Mouse (Mus musculus) MEL (cell line): ENCODE data around the gene Cfap299. TPM values are rescaled to one million over a fixed set of nuclear protein-coding genes. Genes with fewer than 3 reads are reported as not detected.

ENCODE experiments used
- DNase-seq: peaks from one replicate; pipeline ENCODE4 v3.0.0; 2011; ENCODE audit warnings: low read depth, low spot score
- H3K27ac ChIP-seq: 2 replicates; pipeline ENCODE4 v1.5.1; 2012; ENCODE audit warnings: low read depth, mild to moderate bottlenecking, control low read depth, low read length, moderate library complexity; ENCODE audit not compliant: control insufficient read depth
- H3K27me3 ChIP-seq, 2 experiments: fragments of 150-350 bp in 1 of 2; sonication (generic) in 1 of 2; 2 replicates each; pipeline ENCODE4 v1.6.1; 2012; ENCODE audit warnings: low read length in 2 of 2, mild to moderate bottlenecking in 2 of 2, improper control_type of control experiment in 1 of 2, moderate library complexity in 1 of 2; ENCODE audit not compliant: insufficient read depth in 2 of 2, control insufficient read depth in 1 of 2
- H3K36me3 ChIP-seq, 2 experiments: 2 replicates each; pipeline ENCODE4 v1.6.1; 2012 to 2014; ENCODE audit warnings: low read length in 2 of 2, improper control_type of control experiment in 1 of 2, inconsistent platforms in 1 of 2, mild to moderate bottlenecking in 1 of 2; ENCODE audit not compliant: insufficient read depth in 2 of 2, control insufficient read depth in 1 of 2
- H3K4me1 ChIP-seq, 2 experiments: fragments of 150-350 bp in 1 of 2; sonication (generic) in 1 of 2; 2 replicates each; pipeline ENCODE4 v1.6.1; 2012; ENCODE audit warnings: low read length in 2 of 2, improper control_type of control experiment in 1 of 2, mild to moderate bottlenecking in 1 of 2; ENCODE audit not compliant: insufficient read depth in 2 of 2, control insufficient read depth in 1 of 2
- H3K4me3 ChIP-seq, 2 experiments: fragments of 150-350 bp in 1 of 2; sonication (generic) in 1 of 2; 2 replicates each; pipeline ENCODE4 v1.5.1; 2012; ENCODE audit warnings: low read depth in 2 of 2, low read length in 2 of 2, mild to moderate bottlenecking in 2 of 2, moderate library complexity in 2 of 2, control low read depth in 1 of 2, improper control_type of control experiment in 1 of 2; ENCODE audit not compliant: control insufficient read depth in 1 of 2, insufficient read depth in 1 of 2
- H3K79me2 ChIP-seq: 2 replicates; pipeline ENCODE4 v1.6.1; 2012; ENCODE audit warnings: mild to moderate bottlenecking, low read length, moderate library complexity; ENCODE audit not compliant: control insufficient read depth, poor library complexity, insufficient read depth
- H3K9ac ChIP-seq: 2 replicates; pipeline ENCODE4 v1.6.1; 2012; ENCODE audit warnings: low read depth, mild to moderate bottlenecking, control low read depth, low read length, moderate library complexity; ENCODE audit not compliant: control insufficient read depth, poor library complexity, severe bottlenecking
- H3K9me3 ChIP-seq: fragments of 150-350 bp; sonication (generic); replicated peaks from 2 replicates; pipeline ENCODE4 v1.6.1; 2012; ENCODE audit warnings: mild to moderate bottlenecking, low read length, improper control_type of control experiment, moderate library complexity; ENCODE audit not compliant: insufficient read depth
- BHLHE40 ChIP-seq: IDR thresholded peaks from 2 replicates; pipeline ENCODE4 v1.6.1; 2012; ENCODE audit warnings: low read depth, mild to moderate bottlenecking, inconsistent platforms, low read length, improper control_type of control experiment, borderline replicate concordance
- CHD1 ChIP-seq: IDR thresholded peaks from 2 replicates; pipeline ENCODE4 v1.6.1; 2012; ENCODE audit warnings: low read depth, mild to moderate bottlenecking, inconsistent platforms, low read length, improper control_type of control experiment
- CTCF ChIP-seq, 3 experiments: IDR thresholded peaks in 2 of 3; conservative IDR thresholded peaks in 1 of 3; 2 replicates each; pipeline ENCODE4 v1.5.1; 2011 to 2012; ENCODE audit warnings: low read length in 3 of 3, low read depth in 2 of 3, mild to moderate bottlenecking in 2 of 3, improper control_type of control experiment in 1 of 3, inconsistent platforms in 1 of 3, mixed read lengths in 1 of 3, moderate library complexity in 1 of 3; ENCODE audit not compliant: control insufficient read depth in 1 of 3, insufficient read depth in 1 of 3, poor library complexity in 1 of 3, severe bottlenecking in 1 of 3
- E2F4 ChIP-seq: IDR thresholded peaks from 2 replicates; pipeline ENCODE4 v1.6.1; 2011; ENCODE audit warnings: low read depth, low read length, improper control_type of control experiment, borderline replicate concordance
- GABPA ChIP-seq: IDR thresholded peaks from 2 replicates; pipeline ENCODE4 v1.6.1; 2012; ENCODE audit warnings: low read depth, mild to moderate bottlenecking, inconsistent platforms, low read length, improper control_type of control experiment, moderate library complexity
- GATA1 ChIP-seq: IDR thresholded peaks from 2 replicates; pipeline ENCODE4 v1.6.1; 2011; ENCODE audit warnings: low read depth, low read length, improper control_type of control experiment
- HCFC1 ChIP-seq: IDR thresholded peaks from 2 replicates; pipeline ENCODE4 v1.6.1; 2012; ENCODE audit warnings: low read depth, mild to moderate bottlenecking, inconsistent platforms, low read length, improper control_type of control experiment, moderate library complexity
- JUND ChIP-seq: IDR thresholded peaks from 2 replicates; pipeline ENCODE4 v1.6.1; 2011; ENCODE audit warnings: low read depth, mild to moderate bottlenecking, improper control_type of control experiment, low read length
- KAT2A ChIP-seq: conservative IDR thresholded peaks from 2 replicates; pipeline ENCODE4 v1.6.1; 2012; ENCODE audit warnings: low read depth, low read length, improper control_type of control experiment, inconsistent platforms
- MAX ChIP-seq: IDR thresholded peaks from 2 replicates; pipeline ENCODE4 v1.6.1; 2011; ENCODE audit warnings: low read length, improper control_type of control experiment
- MAZ ChIP-seq: IDR thresholded peaks from 2 replicates; pipeline ENCODE4 v1.6.1; 2012; ENCODE audit warnings: low read depth, mild to moderate bottlenecking, inconsistent platforms, low read length, improper control_type of control experiment
- MXI1 ChIP-seq: IDR thresholded peaks from 2 replicates; pipeline ENCODE4 v1.6.1; 2011; ENCODE audit warnings: mild to moderate bottlenecking, low read depth, low read length, improper control_type of control experiment
- POLR2A ChIP-seq, 2 experiments: IDR thresholded peaks; 2 replicates each; pipeline ENCODE4 v1.6.1; 2011 to 2012; ENCODE audit warnings: low read length in 2 of 2, mild to moderate bottlenecking in 2 of 2, control low read depth in 1 of 2, improper control_type of control experiment in 1 of 2, low read depth in 1 of 2, moderate library complexity in 1 of 2; ENCODE audit not compliant: control insufficient read depth in 1 of 2, insufficient read depth in 1 of 2, poor library complexity in 1 of 2
- POLR2AphosphoS2 ChIP-seq: IDR thresholded peaks from 2 replicates; pipeline ENCODE4 v1.6.1; 2011; ENCODE audit warnings: low read length, improper control_type of control experiment
- POLR2AphosphoS5 ChIP-seq: IDR thresholded peaks from 2 replicates; pipeline ENCODE4 v1.6.1; 2012; ENCODE audit warnings: low read depth, borderline replicate concordance, mild to moderate bottlenecking, inconsistent platforms, low read length, moderate library complexity, mixed read lengths
- RAD21 ChIP-seq: IDR thresholded peaks from 2 replicates; pipeline ENCODE4 v1.6.1; 2011; ENCODE audit warnings: mild to moderate bottlenecking, low read depth, low read length, improper control_type of control experiment
- SMC3 ChIP-seq: IDR thresholded peaks from 2 replicates; pipeline ENCODE4 v1.6.1; 2011; ENCODE audit warnings: low read depth, low read length, improper control_type of control experiment
- TBP ChIP-seq: IDR thresholded peaks from 2 replicates; pipeline ENCODE4 v1.8.0; 2011; ENCODE audit warnings: low read depth, low read length, improper control_type of control experiment
- USF2 ChIP-seq, 2 experiments: IDR thresholded peaks; 2 replicates each; pipeline ENCODE4 v1.6.1; 2011 to 2012; ENCODE audit warnings: improper control_type of control experiment in 2 of 2, low read length in 2 of 2, borderline replicate concordance in 1 of 2, inconsistent platforms in 1 of 2, low read depth in 1 of 2, mild to moderate bottlenecking in 1 of 2; ENCODE audit not compliant: insufficient read depth in 1 of 2
- polyA plus RNA-seq, 2 experiments: library from polyadenylated mRNA; stranded (reverse) in 1 of 2; unstranded in 1 of 2; fragments of >175 nt in 1 of 2; fragments of >200 nt in 1 of 2; gene quantifications; 2 replicates each; pipeline versions ENCODE4 v1.2.1 to v1.2.4; 2012; ENCODE audit warnings: low replicate concordance in 2 of 2, low read depth in 1 of 2; ENCODE audit not compliant: insufficient read length in 2 of 2, insufficient read depth in 1 of 2, missing spikeins in 1 of 2
- total RNA-seq: library from RNA; depleted of rRNA; stranded (reverse); fragments of 300-350 nt; gene quantifications from 2 replicates; pipeline ENCODE4 v1.2.3, GENCODE M21; 2012

Gene Cfap299
- total and polyA plus RNA-seq, 3 experiments, result not detected

GRCm38 (mm10) chr5:98790894-98791607, 461.9 kb downstream of the Cfap299 start:
- DNase-seq, result no peak
- no peaks in the 10 kb centered on the region for H3K4me1 ChIP-seq
- no peak overlapping the region for H3K4me3 ChIP-seq
- H3K9ac ChIP-seq, result no peak overlapping the region
- TF ChIP-seq POLR2AphosphoS2, result no peak
- H3K27ac ChIP-seq, result no peak overlapping the region
- no peaks in the 10 kb centered on the region for H3K79me2 ChIP-seq
- H3K27me3 ChIP-seq, result no peaks in the 10 kb centered on the region
- no peaks in the 10 kb centered on the region for H3K9me3 ChIP-seq
- H3K36me3 ChIP-seq, result no peaks in the 10 kb centered on the region

DNA sequence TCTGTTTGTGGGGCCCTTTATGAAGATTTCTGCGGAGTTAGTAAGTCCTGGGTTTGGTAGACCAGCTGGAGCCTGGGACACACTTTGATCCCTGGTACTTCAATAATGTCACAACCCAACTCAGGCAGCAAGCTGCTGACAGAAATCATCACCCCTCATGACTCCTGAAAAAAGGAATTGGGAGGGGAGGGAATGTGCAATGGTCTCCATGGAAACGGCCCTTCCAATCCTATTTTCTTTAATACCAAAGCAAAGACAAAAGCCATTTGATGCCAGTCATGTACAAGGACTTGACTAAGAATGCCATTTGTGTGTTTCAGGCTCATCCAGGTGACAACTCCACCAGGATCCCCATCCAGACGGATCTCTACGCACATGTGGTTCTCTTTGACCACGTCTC, 472.4 kb downstream of the Cfap299 start:
- H3K36me3 ChIP-seq, result no peaks in the 10 kb centered on the region
- no peak overlapping the region for H3K27ac ChIP-seq
- no peaks in the 10 kb centered on the region for H3K27me3 ChIP-seq
- DNase-seq, result no peak
- no peak overlapping the region for H3K4me3 ChIP-seq
- H3K9ac ChIP-seq, result no peak overlapping the region
- H3K9me3 ChIP-seq, result no peaks in the 10 kb centered on the region
- H3K4me1 ChIP-seq, result no peaks in the 10 kb centered on the region
- no peak for TF ChIP-seq HCFC1
- TF ChIP-seq TBP, result no peak
- TF ChIP-seq, all 39 proteins: peak for 0
- no peaks in the 10 kb centered on the region for H3K79me2 ChIP-seq

GRCm38 (mm10) chr5:98804761-98805160, 475.7 kb downstream of the Cfap299 start:
- DNase-seq, result no peak
- H3K27me3 ChIP-seq, result no peaks in the 10 kb centered on the region

More at GRCm38 (mm10) chr5:98804761-98805160, 475.7 kb downstream of the Cfap299 start:
- TF ChIP-seq POLR2A (IDR thresholded peaks at IDR 0.05; ENCODE audit: control insufficient read depth in 1 of 2, insufficient read depth in 1 of 2, low read depth in 1 of 2, low read length in 2 of 2, poor library complexity in 1 of 2) (no peak), CHD1 (no peak), MXI1 (no peak), TBP (no peak), SMC3 (no peak), E2F4 (no peak), GABPA (no peak), CTCF (IDR thresholded peaks at IDR 0.05 in 2 of 3, conservative IDR thresholded peaks at IDR 0.05 in 1 of 3; ENCODE audit: control insufficient read depth in 1 of 3, insufficient read depth in 1 of 3, low read depth in 2 of 3, low read length in 3 of 3, poor library complexity in 1 of 3, severe bottlenecking in 1 of 3) (no peak), MAZ (no peak), USF2 (IDR thresholded peaks at IDR 0.05; ENCODE audit: borderline replicate concordance in 1 of 2, insufficient read depth in 1 of 2, low read depth in 1 of 2, low read length in 2 of 2) (no peak), POLR2AphosphoS2 (no peak), HCFC1 (no peak), MAX (no peak), BHLHE40 (no peak), KAT2A (no peak), GATA1 (no peak), POLR2AphosphoS5 (no peak), RAD21 (no peak), JUND (no peak)
- TF ChIP-seq, all 39 proteins: peak for 0
- Histone ChIP-seq H3K4me3 (no peak overlapping the region), H3K36me3 (no peaks in the 10 kb centered on the region), H3K79me2 (no peaks in the 10 kb centered on the region), H3K9ac (no peak overlapping the region), H3K27ac (no peak overlapping the region), H3K9me3 (no peaks in the 10 kb centered on the region), H3K4me1 (no peaks in the 10 kb centered on the region)
